Mouse (Mus musculus) left cerebral cortex, adult 11 months (tissue): ENCODE measurements around the gene Ranbp3l.

ENCODE experiments used
- DNase-seq: peaks from one replicate; pipeline ENCODE4 v3.0.0; 2022; ENCODE audit warnings: low spot score

Ranbp3l gene

DNA sequence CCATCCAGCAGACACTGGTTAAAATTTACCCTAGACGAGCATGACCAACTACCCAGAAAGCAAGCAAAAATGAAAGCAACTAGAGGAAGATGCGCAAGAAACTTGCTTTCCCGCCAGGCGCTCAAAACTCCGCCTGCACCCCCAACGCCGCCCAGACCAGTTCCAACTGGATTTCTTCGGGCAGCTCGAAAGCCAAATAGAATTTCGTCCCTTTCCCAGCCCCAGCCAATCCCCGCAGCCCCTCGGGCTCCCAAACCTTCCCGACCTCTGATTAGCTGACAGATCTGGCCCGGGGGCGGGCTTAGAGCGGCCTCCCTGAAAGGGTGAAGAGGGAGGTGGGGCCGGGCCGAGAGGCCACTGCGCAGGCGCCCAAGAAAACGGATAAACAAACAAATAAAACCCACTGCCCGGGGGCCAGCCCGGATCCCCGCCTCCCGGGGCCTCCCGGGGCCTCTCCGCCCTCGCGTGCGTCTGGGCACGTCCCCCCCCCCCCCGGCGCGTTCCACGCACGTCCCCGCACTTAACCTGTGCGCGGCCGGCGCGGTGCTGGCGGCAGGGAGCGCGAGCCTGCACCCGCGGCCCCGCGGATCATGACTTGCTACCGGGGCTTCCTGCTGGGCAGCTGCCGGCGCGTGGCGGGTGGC is 103.3 kb downstream of the Ranbp3l start, which contains the start of gene Nadk2:
Gene Nadk2 (plus strand): TSS at position 349 of the 644 bp plus-strand sequence.
- peak; percentile 97 for DNase-seq

DNA sequence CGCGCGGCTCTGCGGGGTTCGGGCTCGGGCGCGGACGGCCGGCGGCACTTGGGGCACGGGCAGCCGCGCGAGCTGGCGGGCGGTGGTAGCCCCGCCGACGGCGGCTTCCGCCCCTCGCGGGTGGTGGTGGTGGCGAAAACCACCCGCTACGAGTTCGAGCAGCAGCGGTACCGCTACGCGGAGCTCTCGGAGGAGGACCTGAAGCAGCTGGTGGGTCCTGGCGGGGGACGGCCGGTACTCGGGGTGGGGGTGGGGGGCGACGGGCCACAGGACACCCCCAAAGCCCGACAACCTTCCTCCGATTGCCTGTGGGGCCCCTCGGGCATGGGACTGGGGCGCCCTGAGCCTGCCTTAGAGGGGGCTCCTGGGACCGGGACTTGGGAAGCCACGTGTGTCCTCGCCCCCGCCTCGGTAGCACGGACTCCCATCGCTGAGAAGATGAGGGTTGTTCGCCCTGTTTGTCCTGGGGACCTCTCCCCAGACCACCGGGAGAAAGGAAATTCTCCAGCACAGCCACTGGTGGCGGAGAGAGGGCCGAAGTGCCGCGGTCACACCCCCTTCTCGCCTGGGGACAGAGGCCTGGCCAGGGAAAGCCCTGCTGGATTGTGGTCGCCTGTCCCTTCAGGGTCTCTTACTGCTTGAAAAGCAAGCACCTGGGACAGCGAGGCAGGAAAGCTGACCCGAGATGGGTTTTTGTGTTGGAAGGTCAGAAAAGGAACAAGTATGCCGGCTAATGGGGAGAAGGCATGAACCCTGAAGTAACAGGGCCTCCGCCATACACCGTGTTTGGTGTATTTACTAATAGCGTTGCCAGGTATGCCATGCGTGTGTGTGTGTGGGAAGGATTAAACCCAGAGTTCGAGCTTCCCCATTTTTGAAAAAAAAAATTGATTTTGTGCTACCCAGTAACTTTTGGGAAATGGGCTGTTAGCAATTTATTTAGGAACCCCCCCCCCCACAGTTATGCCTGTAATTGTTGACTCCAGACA is 104.1 kb downstream of the Ranbp3l start:
- DNase-seq, result no peak

- DNase-seq, result no peak
Measured at GRCm38 (mm10) chr15:9072630-9073029, 104.9 kb downstream of the Ranbp3l start.

DNA sequence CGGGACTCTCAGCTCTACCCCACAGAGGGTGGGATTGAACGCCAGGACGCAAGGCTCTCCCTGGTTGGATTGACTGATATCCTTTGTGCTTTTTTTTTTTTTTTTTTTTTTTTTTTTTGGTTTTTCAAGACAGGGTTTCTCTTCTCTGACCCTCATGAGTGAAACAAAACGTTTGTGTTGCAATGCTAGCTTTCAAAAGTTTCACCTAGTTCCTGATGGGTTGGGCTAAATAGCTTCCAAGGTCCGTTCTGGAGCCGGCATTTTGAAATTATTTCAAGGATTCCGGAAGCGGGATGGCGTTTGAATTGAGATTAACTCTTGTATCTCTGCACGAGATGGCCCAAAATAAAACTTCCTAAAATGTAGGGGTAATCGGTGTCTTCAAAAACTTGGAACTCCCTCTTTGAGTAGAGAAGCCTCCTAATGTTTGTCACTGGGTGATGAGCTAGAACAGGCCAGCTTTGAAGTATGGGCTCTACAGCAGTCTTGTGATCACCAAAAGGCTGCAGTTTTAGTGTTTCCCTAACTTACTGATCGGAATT is 105.4 kb downstream of the Ranbp3l start:
- no peak for DNase-seq

DNA sequence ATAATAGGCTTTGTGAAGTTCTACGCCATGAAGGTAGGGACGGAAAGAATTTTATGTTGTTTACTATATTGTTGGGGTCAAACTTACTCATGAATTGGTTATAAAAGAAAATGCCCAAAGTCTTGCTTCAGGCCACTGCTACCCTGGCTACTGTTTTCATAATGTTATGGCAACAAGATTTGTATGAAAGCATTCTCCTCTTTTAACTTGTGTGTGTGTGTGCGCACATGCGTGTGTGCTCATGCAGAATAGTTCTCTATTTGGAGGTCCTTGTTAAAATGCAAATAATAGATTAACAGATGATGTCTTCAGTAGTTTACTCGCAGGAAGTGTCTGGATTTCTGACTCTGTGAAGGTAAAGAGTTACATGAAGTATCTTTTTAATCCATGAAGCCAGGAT is 105.9 kb downstream of the Ranbp3l start:
- DNase-seq, result no peak

- no peak for DNase-seq
Measured at GRCm38 (mm10) chr15:9074139-9074538, 106.4 kb downstream of the Ranbp3l start.

- DNase-seq, result no peak
Measured at GRCm38 (mm10) chr15:9074671-9075070, 106.9 kb downstream of the Ranbp3l start.

- DNase-seq, result no peak
Measured at GRCm38 (mm10) chr15:9075608-9076200, 108.0 kb downstream of the Ranbp3l start.

GRCm38 (mm10) chr15:9078481-9079300 is 110.9 kb downstream of the Ranbp3l start:
- no peak for DNase-seq

DNA sequence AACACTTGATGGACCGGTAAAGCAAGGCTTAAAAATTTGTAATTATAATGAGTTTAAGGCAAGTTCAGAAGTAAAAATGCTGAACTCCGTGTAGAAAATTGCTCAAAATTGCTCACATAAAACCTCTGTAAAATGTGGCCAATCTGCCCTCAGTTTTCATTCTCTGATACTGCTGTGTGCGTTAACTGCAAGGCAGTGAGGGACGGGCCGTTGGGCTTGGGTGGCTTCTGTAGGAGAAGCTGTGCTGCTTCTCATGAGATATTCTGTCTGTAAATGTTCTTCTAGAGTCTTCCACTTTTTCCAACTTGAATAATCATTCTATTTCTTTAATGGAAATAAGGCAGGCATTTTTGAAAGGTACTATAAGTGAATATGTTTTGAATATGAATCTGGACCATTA is 111.9 kb downstream of the Ranbp3l start:
- DNase-seq, result no peak

- no peak for DNase-seq
Measured at GRCm38 (mm10) chr15:9080206-9080605, 112.5 kb downstream of the Ranbp3l start.

DNA sequence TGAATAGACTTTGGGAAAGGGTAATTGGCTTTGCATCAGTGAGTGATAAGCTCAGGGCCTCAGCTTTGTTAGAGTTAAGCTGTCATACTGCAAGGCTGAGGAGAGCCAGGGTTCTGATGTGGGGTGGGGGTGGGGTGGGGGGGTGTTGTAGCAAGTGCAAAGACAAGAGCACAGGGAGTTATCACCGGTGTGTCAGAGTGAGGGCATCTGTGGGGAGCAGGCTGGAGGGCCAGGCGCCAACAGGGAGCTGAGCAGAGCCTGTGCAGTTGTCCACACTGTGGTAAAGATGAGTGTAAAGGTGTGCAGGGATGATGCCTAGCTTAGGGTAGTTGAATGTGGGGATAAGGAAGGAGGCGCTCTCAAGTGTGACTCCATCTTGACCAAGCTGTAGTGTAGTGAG is 113.5 kb downstream of the Ranbp3l start:
- DNase-seq, result no peak

DNA sequence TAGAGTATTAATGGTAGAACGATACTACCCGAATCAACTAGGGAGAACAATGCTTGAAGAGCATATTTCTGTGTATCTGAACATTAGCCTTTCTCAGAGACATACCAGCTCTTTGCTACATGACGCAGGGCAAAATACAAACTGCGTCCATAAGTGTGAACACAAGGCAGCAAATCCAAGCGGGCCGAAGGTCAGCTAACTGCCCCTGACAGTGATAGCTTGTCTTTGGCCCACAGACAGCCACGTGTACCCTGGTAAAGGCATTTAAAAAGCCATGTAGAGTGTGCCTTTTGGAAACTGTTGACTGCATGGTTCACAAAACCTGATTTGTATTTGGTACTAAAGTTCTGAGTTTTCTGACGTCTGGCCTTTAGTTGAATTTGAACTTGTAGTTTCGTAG is 115.0 kb downstream of the Ranbp3l start:
- DNase-seq, result no peak

- DNase-seq, result no peak
Measured at GRCm38 (mm10) chr15:9086813-9087212, 119.1 kb downstream of the Ranbp3l start.

GRCm38 (mm10) chr15:9087421-9087820 is 119.7 kb downstream of the Ranbp3l start:
- no peak for DNase-seq

- DNase-seq, result no peak
Measured at GRCm38 (mm10) chr15:9087895-9088682, 120.3 kb downstream of the Ranbp3l start.

- no peak for DNase-seq
Measured at GRCm38 (mm10) chr15:9088683-9089072, 120.9 kb downstream of the Ranbp3l start.

GRCm38 (mm10) chr15:9089136-9089720 is 121.5 kb downstream of the Ranbp3l start:
- DNase-seq, result no peak

- DNase-seq, result no peak
Measured at GRCm38 (mm10) chr15:9090662-9091061, 122.9 kb downstream of the Ranbp3l start.

GRCm38 (mm10) chr15:9093598-9094365 is 126.0 kb downstream of the Ranbp3l start:
- no peak for DNase-seq
